Comparison of ENCODE assay signal across 11 mouse cellular contexts in the genomic region with DNA sequence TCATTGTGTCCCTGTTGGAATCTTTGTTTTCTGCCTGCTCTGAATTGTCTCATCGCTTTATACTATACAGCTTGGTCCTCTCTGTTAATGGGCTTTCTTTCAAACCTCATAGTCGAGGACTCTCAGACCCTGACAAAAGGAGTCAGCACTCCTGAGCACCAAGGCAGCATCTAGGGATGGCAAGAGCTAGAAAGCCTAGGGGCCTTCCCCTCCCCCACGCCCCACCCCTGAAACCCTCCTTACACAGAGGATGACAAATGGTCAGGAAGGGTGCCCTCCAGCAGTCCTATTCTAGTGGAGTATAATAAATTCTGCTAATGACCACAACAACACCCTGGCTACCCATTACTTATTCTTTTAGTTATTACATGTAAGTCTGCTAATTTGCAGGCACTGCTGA.
"Had no signal": no experiment of that assay in that cellular context is flagged by ENCODE, and none has a peak within 500 bp of the region (broad histone marks: within the 10 kb centered on the region; RNA-seq: fewer than 3 reads in every experiment).

No protein-coding gene starts in this region.

- H3K4me2 ChIP-seq: intestine, embryonic 15.5 days; kidney, embryonic 15.5 days; limb, embryonic 13.5 days; midbrain, embryonic 15.5 days; stomach, embryonic 15.5 days had no signal

- H3K36me3 ChIP-seq: intestine, embryonic 15.5 days; kidney, embryonic 15.5 days; limb, embryonic 13.5 days; midbrain, embryonic 15.5 days; stomach, embryonic 15.5 days had no signal

- H3K4me1 ChIP-seq: intestine, embryonic 15.5 days; kidney, embryonic 15.5 days; limb, embryonic 13.5 days; stomach, embryonic 15.5 days had no signal

- H3K9ac ChIP-seq: intestine, embryonic 15.5 days; kidney, embryonic 15.5 days; limb, embryonic 13.5 days; liver, embryonic 14.5 days; midbrain, embryonic 15.5 days; stomach, embryonic 15.5 days had no signal

- H3K4me3 ChIP-seq: intestine, embryonic 15.5 days; kidney, embryonic 15.5 days; limb, embryonic 13.5 days; midbrain, embryonic 15.5 days; stomach, embryonic 15.5 days had no signal

- DNase-seq: kidney, adult 2 months; kidney, postnatal 14 days; left cerebral cortex, postnatal 4 days; lung, adult 18-20 months; thymus, postnatal 36 days had no signal

- H3K27ac ChIP-seq: intestine, embryonic 15.5 days; kidney, embryonic 15.5 days; limb, embryonic 13.5 days; liver, embryonic 14.5 days; midbrain, embryonic 15.5 days; stomach, embryonic 15.5 days had no signal

- ATAC-seq: intestine, embryonic 15.5 days; midbrain, embryonic 15.5 days had no signal

- H3K9me3 ChIP-seq: intestine, embryonic 15.5 days; kidney, embryonic 15.5 days; limb, embryonic 13.5 days; stomach, embryonic 15.5 days had no signal

- H3K27me3 ChIP-seq: intestine, embryonic 15.5 days; kidney, embryonic 15.5 days; midbrain, embryonic 15.5 days; stomach, embryonic 15.5 days had no signal
